Mouse (Mus musculus) embryonic stem cell, embryonic (primary cell): ENCODE results near the gene Bicral.

ENCODE experiments used
- CTCF ChIA-PET, 4 experiments: fragments of 300-600 bp in 2 of 4; fragments of 350-600 bp in 2 of 4; sonication (Branson Sonifier 250); formaldehyde crosslinking; loops; one replicate each; lab custom pipeline; 2022; ENCODE audit warnings: inconsistent platforms in 2 of 4; lab: Charles Lee
- POLR2A ChIA-PET, 4 experiments: fragments of 300-600 bp in 2 of 4; fragments of 350-600 bp in 2 of 4; sonication (Branson Sonifier 250); formaldehyde crosslinking; loops; one replicate each; lab custom pipeline; 2022; ENCODE audit warnings: antibody characterized with exemption in 4 of 4, inconsistent platforms in 1 of 4; lab: Charles Lee

The Bicral gene

GRCm38 (mm10) chr17:46857361-46857902 is 850 bp downstream of the Bicral start:
- ChIA-PET POLR2A (interaction anchor here in 3 of 4 experiments (0.6 to 5.4 kb wide), 39 partner anchors 9 to 604 kb away, joined by 3 to 189 read pairs (median 7); partner anchors contain the start of genes Tbcc (in 3 of the 3), Rpl7l1 (in 2 of the 3), 2310039H08Rik (in 1 of the 3) and Cnpy3 (in 1 of the 3)), CTCF (interaction anchor here in 1 of 4 experiments (1.4 kb wide), 1 partner anchor 9 kb away, joined by 3 read pairs; no protein-coding TSS in a partner anchor)

- ChIA-PET CTCF (interaction anchor here in 2 of 4 experiments (0.6 to 1.4 kb wide), 2 partner anchors 8 to 752 kb away, joined by 3 read pairs; no protein-coding TSS in a partner anchor), POLR2A (interaction anchor here (0.5 to 22.0 kb wide), 29 partner anchors 8 to 1256 kb away, joined by 3 to 674 read pairs (median 11); partner anchors contain the start of genes Tbcc (in 3 of the 4) and Taf8 (in 1 of the 4))
Measured at GRCm38 (mm10) chr17:46856471-46857360, 1.6 kb downstream of the Bicral start.

- ChIA-PET POLR2A (interaction anchor here (0.5 to 22.0 kb wide), 21 partner anchors 8 to 1255 kb away, joined by 3 to 674 read pairs (median 11); partner anchors contain the start of genes Rrp36 (in 1 of the 4), Taf8 (in 1 of the 4) and Tbcc (in 1 of the 4)), CTCF (interaction anchor here in 2 of 4 experiments (0.6 to 1.0 kb wide), 2 partner anchors 9 to 752 kb away, joined by 3 to 4 read pairs; no protein-coding TSS in a partner anchor)
Measured at GRCm38 (mm10) chr17:46856107-46856388, 2.2 kb downstream of the Bicral start.

- ChIA-PET CTCF (interaction anchor here in 2 of 4 experiments (0.6 to 1.0 kb wide), 3 partner anchors 9 to 62 kb away, joined by 3 to 4 read pairs (median 3); no protein-coding TSS in a partner anchor), POLR2A (interaction anchor here (0.5 to 22.0 kb wide), 49 partner anchors 8 to 1271 kb away, joined by 3 to 674 read pairs (median 4); partner anchors contain the start of genes Rpl7l1 (in 3 of the 4), Cnpy3 (in 2 of the 4), Tbcc (in 2 of the 4) and 2310039H08Rik (in 1 of the 4))
Measured at GRCm38 (mm10) chr17:46855328-46856106, 2.8 kb downstream of the Bicral start.

- ChIA-PET CTCF (interaction anchor here in 2 of 4 experiments (0.5 to 1.0 kb wide), 4 partner anchors 9 to 72 kb away, joined by 3 to 5 read pairs (median 3); partner anchors contain the start of gene Rpl7l1 (in 1 of the 2)), POLR2A (interaction anchor here (0.5 to 22.0 kb wide), 55 partner anchors 8 to 828 kb away, joined by 3 to 674 read pairs (median 4); partner anchors contain the start of genes Rpl7l1 (in 3 of the 4), Cnpy3 (in 2 of the 4), Tbcc (in 2 of the 4) and 2310039H08Rik (in 1 of the 4))
Measured at GRCm38 (mm10) chr17:46854640-46855110, 3.6 kb downstream of the Bicral start.

- ChIA-PET CTCF (interaction anchor here (0.6 to 1.2 kb wide), 4 partner anchors 10 to 79 kb away, joined by 3 to 4 read pairs (median 3); partner anchors contain the start of gene Rpl7l1 (in 1 of the 4)), POLR2A (interaction anchor here (0.6 to 22.0 kb wide), 53 partner anchors 8 to 243 kb away, joined by 3 to 674 read pairs (median 4); partner anchors contain the start of genes 2310039H08Rik (in 3 of the 4), Rpl7l1 (in 3 of the 4), Cnpy3 (in 2 of the 4) and Tbcc (in 2 of the 4))
Measured at GRCm38 (mm10) chr17:46854096-46854495, 4.2 kb downstream of the Bicral start.

- ChIA-PET POLR2A (interaction anchor here (0.6 to 22.0 kb wide), 60 partner anchors 7 to 1123 kb away, joined by 3 to 674 read pairs (median 6); partner anchors contain the start of genes Rpl7l1 (in 3 of the 4), Tbcc (in 3 of the 4), 2310039H08Rik (in 2 of the 4) and Cnpy3 (in 1 of the 4)), CTCF (interaction anchor here in 3 of 4 experiments (0.7 to 1.5 kb wide), 7 partner anchors 9 to 651 kb away, joined by 3 to 8 read pairs (median 4); no protein-coding TSS in a partner anchor)
Measured at GRCm38 (mm10) chr17:46853281-46853680, 5.0 kb downstream of the Bicral start.

GRCm38 (mm10) chr17:46852725-46853124 is 5.6 kb downstream of the Bicral start:
- ChIA-PET CTCF (interaction anchor here in 3 of 4 experiments (0.6 to 1.5 kb wide), 11 partner anchors 9 to 652 kb away, joined by 3 to 8 read pairs (median 4); no protein-coding TSS in a partner anchor), POLR2A (interaction anchor here (0.6 to 22.0 kb wide), 60 partner anchors 7 to 1171 kb away, joined by 3 to 674 read pairs (median 6); partner anchors contain the start of genes Rpl7l1 (in 3 of the 4), Tbcc (in 3 of the 4), 2310039H08Rik (in 1 of the 4) and Cnpy3 (in 1 of the 4))

- CTCF ChIA-PET = interaction anchor here (0.5 to 1.8 kb wide), 11 partner anchors 9 to 363 kb away, joined by 3 to 8 read pairs (median 4); partner anchors contain the start of genes Bicral (in 1 of the 4) and Rpl7l1 (in 1 of the 4)
- POLR2A ChIA-PET = interaction anchor here (0.6 to 22.0 kb wide), 110 partner anchors 7 to 1076 kb away, joined by 3 to 674 read pairs (median 5); partner anchors contain the start of genes Bicral (in 3 of the 4), Cnpy3 (in 3 of the 4), Ppp2r5d (in 3 of the 4) and Rpl7l1 (in 3 of the 4)
Measured at GRCm38 (mm10) chr17:46847206-46847605, 11.1 kb downstream of the Bicral start.

- ChIA-PET CTCF (interaction anchor here in 3 of 4 experiments (0.6 to 0.7 kb wide), 4 partner anchors 9 to 363 kb away, joined by 4 to 8 read pairs (median 6); no protein-coding TSS in a partner anchor), POLR2A (interaction anchor here (0.6 to 22.0 kb wide), 112 partner anchors 8 to 1079 kb away, joined by 3 to 674 read pairs (median 5); partner anchors contain the start of genes Bicral (in 3 of the 4), Cnpy3 (in 3 of the 4), Ppp2r5d (in 3 of the 4) and Rpl7l1 (in 3 of the 4))
Measured at GRCm38 (mm10) chr17:46846573-46846972, 11.7 kb downstream of the Bicral start.

- POLR2A ChIA-PET = interaction anchor here (0.6 to 22.0 kb wide), 78 partner anchors 8 to 781 kb away, joined by 3 to 674 read pairs (median 7); partner anchors contain the start of genes Bicral (in 4 of the 4), 2310039H08Rik (in 3 of the 4), Rpl7l1 (in 3 of the 4) and Tbcc (in 3 of the 4)
- CTCF ChIA-PET = interaction anchor here in 3 of 4 experiments (0.7 to 0.9 kb wide), 4 partner anchors 42 to 426 kb away, joined by 3 to 4 read pairs (median 4); partner anchors contain the start of gene Tbcc (in 1 of the 3)
Measured at GRCm38 (mm10) chr17:46845262-46845661, 13.0 kb downstream of the Bicral start.

- ChIA-PET POLR2A (interaction anchor here (0.6 to 22.0 kb wide), 59 partner anchors 8 to 781 kb away, joined by 3 to 674 read pairs (median 16); partner anchors contain the start of genes Bicral (in 4 of the 4), Rpl7l1 (in 3 of the 4), Tbcc (in 3 of the 4) and 2310039H08Rik (in 2 of the 4)), CTCF (interaction anchor here in 3 of 4 experiments (0.6 to 0.9 kb wide), 7 partner anchors 41 to 426 kb away, joined by 3 to 4 read pairs (median 3); partner anchors contain the start of gene Tbcc (in 1 of the 3))
Measured at GRCm38 (mm10) chr17:46844811-46845210, 13.5 kb downstream of the Bicral start.

GRCm38 (mm10) chr17:46843716-46844115 is 14.6 kb downstream of the Bicral start:
- POLR2A ChIA-PET = interaction anchor here (0.5 to 22.0 kb wide), 38 partner anchors 9 to 166 kb away, joined by 3 to 674 read pairs (median 13); partner anchors contain the start of genes Bicral (in 2 of the 4), Rpl7l1 (in 2 of the 4), Tbcc (in 2 of the 4) and 2310039H08Rik (in 1 of the 4)
- CTCF ChIA-PET = interaction anchor here in 2 of 4 experiments (0.6 to 0.9 kb wide), 2 partner anchors 9 to 32 kb away, joined by 3 read pairs; no protein-coding TSS in a partner anchor

GRCm38 (mm10) chr17:46843022-46843421 is 15.3 kb downstream of the Bicral start:
- ChIA-PET CTCF (no interaction called here), POLR2A (interaction anchor here in 3 of 4 experiments (0.9 to 29.3 kb wide), 31 partner anchors 7 to 138 kb away, joined by 3 to 674 read pairs (median 11); partner anchors contain the start of genes Tbcc (in 3 of the 3), Rpl7l1 (in 2 of the 3), 2310039H08Rik (in 1 of the 3) and Bicral (in 1 of the 3))
